Mouse (Mus musculus): ENCODE results near the gene Nop9.

The Nop9 gene

GRCm38 (mm10) chr14:55745180-55745860 lies at the start of gene Nop9, which contains the start of gene Dhrs1:
Gene Nop9, plus strand, starts transcription at chr14:55745693.
Gene Dhrs1, minus strand, starts transcription at chr14:55745690.
- peak; percentile 78 for DNase-seq (ENCODE audit: low spot score)

GRCm38 (mm10) chr14:55697226-55697625 lies 48.3 kb upstream of the Nop9 start:
- no peak for DNase-seq (ENCODE audit: low spot score)

GRCm38 (mm10) chr14:55701131-55701530 lies 44.4 kb upstream of the Nop9 start:
- no peak for DNase-seq (ENCODE audit: low spot score)

- DNase-seq (ENCODE audit: low spot score) = no peak
Measured at GRCm38 (mm10) chr14:55702761-55703160, 42.7 kb upstream of the Nop9 start.

GRCm38 (mm10) chr14:55706051-55706600 lies 39.4 kb upstream of the Nop9 start:
- DNase-seq (ENCODE audit: low spot score) = no peak

- no peak for DNase-seq (ENCODE audit: low spot score)
Measured at GRCm38 (mm10) chr14:55707397-55707796, 38.1 kb upstream of the Nop9 start.

GRCm38 (mm10) chr14:55709509-55709908 lies 36.0 kb upstream of the Nop9 start:
- DNase-seq (ENCODE audit: low spot score) = no peak

- DNase-seq (ENCODE audit: low spot score) = no peak
Measured at GRCm38 (mm10) chr14:55711786-55712185, 33.7 kb upstream of the Nop9 start.

GRCm38 (mm10) chr14:55713007-55713728 lies 32.3 kb upstream of the Nop9 start:
- no peak for DNase-seq (ENCODE audit: low spot score)

- no peak for DNase-seq (ENCODE audit: low spot score)
Measured at GRCm38 (mm10) chr14:55713729-55714122, 31.8 kb upstream of the Nop9 start, which contains the start of gene Tgm1. Gene Tgm1, minus strand, starts transcription at chr14:55713926.

- DNase-seq (ENCODE audit: low spot score) = no peak
Measured at GRCm38 (mm10) chr14:55714893-55715292, 30.6 kb upstream of the Nop9 start.

GRCm38 (mm10) chr14:55716271-55716670 lies 29.2 kb upstream of the Nop9 start:
- no peak for DNase-seq (ENCODE audit: low spot score)

GRCm38 (mm10) chr14:55716884-55717283 lies 28.6 kb upstream of the Nop9 start:
- no peak for DNase-seq (ENCODE audit: low spot score)

- no peak for DNase-seq (ENCODE audit: low spot score)
Measured at GRCm38 (mm10) chr14:55719737-55720136, 25.8 kb upstream of the Nop9 start.

- no peak for DNase-seq (ENCODE audit: low spot score)
Measured at GRCm38 (mm10) chr14:55720666-55721065, 24.8 kb upstream of the Nop9 start.

- DNase-seq (ENCODE audit: low spot score) = no peak
Measured at GRCm38 (mm10) chr14:55721076-55721475, 24.4 kb upstream of the Nop9 start.

GRCm38 (mm10) chr14:55721700-55722437 lies 23.6 kb upstream of the Nop9 start, which contains the start of gene Rabggta:
Gene Rabggta, minus strand, starts transcription at chr14:55722263.
- DNase-seq (ENCODE audit: low spot score) = peak; percentile 91

- DNase-seq (ENCODE audit: low spot score) = no peak
Measured at GRCm38 (mm10) chr14:55722438-55722945, 23.0 kb upstream of the Nop9 start.

- no peak for DNase-seq (ENCODE audit: low spot score)
Measured at GRCm38 (mm10) chr14:55723433-55723832, 22.1 kb upstream of the Nop9 start.

- DNase-seq (ENCODE audit: low spot score) = no peak
Measured at GRCm38 (mm10) chr14:55724411-55724871, 21.1 kb upstream of the Nop9 start.

GRCm38 (mm10) chr14:55726261-55726660 lies 19.2 kb upstream of the Nop9 start:
- DNase-seq (ENCODE audit: low spot score) = no peak
